Mouse (Mus musculus): Measurements from ENCODE around the gene Btbd9.

- no peak for TF ChIP-seq CTCF (conservative IDR thresholded peaks at IDR 0.05; ENCODE audit: low read length)
- no peak for TF ChIP-seq NANOG (IDR thresholded peaks at IDR 0.05; ENCODE audit: borderline replicate concordance, low read length)
Measured at GRCm38 (mm10) chr17:30489629-30490028, 86.7 kb downstream of the Btbd9 start.
